Mouse (Mus musculus): ENCODE results near the gene Oxa1l.

DNA sequence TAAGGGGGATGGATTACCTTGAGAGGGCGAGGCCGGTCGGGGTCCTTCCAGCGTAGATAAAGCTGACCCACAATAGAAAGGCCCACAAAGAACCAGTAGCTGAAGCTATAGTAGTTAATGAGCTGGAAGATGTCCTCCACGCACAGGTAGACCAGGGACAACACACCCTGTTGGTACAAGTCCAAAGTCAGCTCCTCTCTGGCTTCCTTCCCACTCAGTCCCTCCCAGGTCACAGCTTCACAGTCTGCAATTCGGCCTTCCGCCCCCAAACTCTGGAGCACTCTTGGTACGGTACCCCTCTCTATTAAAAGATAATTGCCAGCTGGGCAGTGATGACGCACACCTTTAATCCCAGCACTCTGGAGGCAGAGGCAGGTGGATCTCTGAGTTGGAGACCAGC lies 12.3 kb downstream of the Oxa1l start:
- TF ChIP-seq POLR2A (IDR thresholded peaks at IDR 0.05; ENCODE audit: control insufficient read depth, extremely low read depth, insufficient read depth, low read length, poor library complexity) (no peak), CTCF (IDR thresholded peaks at IDR 0.05; ENCODE audit: borderline replicate concordance, control insufficient read depth, extremely low read depth, insufficient read depth, low read length, poor library complexity) (no peak)

Data from thymus, adult 2 months (tissue).